Mouse (Mus musculus): ENCODE measurements around the gene Olfr462.
"Not testable (repeated sequence)": the region's sequence is repeated elsewhere in the genome, so short reads cannot be mapped to it uniquely, and the experiment has no call there.

The Olfr462 gene

DNA sequence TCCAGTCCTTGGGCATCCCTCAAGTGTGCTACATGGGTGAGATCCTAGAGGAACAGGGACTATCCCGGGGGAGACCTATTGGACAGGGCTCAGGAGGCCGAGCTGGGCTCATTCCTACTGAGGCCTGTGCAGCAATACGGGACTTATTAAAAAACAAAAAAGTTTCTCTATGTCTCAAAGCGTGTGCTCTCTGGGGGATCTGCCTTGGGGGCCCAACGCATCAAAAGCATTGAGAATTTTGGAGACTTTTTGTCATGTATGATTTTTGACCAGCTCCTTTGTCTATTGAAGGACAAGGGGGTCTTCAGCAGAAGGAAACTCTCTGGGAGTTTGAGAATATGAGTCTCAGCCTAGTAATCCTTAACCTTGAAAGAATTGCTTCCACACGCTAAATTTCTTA is at the start of gene Olfr462:
Gene Olfr462 (minus strand): TSS at position 101 of the 400 bp plus-strand sequence.
- ATAC-seq (ENCODE audit: insufficient number of reproducible peaks, low FRiP score, low TSS enrichment): no peak

DNA sequence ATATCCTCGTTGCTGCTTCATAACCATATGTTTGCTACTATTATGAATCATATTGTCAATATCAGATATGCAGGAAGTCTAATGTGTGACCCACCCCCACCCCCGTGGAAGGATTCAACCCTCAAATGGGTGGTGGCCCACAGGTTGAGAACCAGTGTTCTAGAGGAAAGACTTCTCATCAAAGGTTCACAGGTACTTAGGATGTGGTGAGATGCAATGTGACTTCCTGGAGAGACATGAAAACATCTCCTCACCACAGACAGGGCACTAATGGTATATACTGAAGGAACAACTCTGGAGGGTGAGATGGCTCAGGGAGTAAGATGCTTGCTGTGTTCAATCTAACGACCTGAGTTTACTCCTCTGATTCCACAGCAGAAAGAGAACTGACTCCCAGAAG is 43.4 kb upstream of the Olfr462 start:
- no peak for ATAC-seq (ENCODE audit: insufficient number of reproducible peaks, low FRiP score, low TSS enrichment)

DNA sequence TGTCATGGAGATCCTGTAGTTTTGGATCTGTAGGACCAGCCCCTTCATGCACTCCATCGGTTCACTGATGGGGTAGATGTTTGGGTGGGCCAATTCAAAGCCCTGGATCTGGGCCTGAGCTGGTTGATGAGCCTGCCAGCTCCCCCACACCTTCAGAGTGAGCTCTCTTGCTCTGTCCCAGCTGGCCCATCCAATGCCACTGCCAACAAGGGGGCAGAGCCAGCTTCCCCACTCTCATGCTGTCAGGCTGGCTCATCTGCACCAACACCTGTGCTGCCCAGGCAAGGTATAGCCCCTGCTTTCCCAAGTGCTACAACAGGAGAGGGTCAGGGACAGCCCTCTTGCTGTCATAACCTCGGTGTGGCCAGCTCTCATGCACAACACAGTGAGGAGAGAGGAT is 41.7 kb upstream of the Olfr462 start:
- no peak for ATAC-seq (ENCODE audit: insufficient number of reproducible peaks, low FRiP score, low TSS enrichment)

DNA sequence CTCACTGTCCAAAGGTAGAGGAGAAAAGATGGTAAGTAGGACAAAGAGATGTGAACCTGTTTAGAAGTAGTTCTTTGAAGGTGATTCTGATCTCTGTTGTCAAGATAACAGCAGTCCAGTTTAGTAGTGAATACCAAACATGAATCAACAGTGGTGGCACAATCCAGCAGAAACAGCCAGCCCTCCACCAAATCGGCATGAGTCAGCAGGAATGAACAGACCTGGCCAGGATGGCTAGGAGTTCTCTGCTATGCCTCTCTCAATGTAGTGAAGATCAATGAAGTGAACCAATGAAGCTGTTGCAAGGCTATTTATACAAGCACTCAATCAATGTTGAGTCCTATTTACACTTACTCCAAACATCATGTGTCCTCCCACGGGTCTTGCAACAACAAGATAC is 38.3 kb upstream of the Olfr462 start:
- no peak for ATAC-seq (ENCODE audit: insufficient number of reproducible peaks, low FRiP score, low TSS enrichment)

DNA sequence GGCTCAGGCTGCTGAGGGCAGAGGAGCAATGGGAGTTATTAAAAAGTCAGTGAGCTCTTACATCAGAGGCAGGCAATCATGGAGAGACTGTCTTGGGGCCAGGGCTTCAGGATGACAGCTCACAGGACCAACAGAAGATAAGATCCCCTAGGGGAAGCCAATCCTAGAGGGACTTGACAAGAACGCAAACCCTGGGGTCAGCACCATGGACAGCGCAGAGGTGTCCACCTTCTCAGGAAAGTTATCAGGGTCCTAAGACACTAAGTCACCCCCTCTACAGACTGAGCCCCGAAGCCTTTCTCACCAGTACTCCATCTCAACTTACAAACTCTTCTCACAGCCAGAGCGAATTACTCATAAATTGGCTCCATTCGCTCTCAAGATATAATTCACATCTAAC is 28.9 kb upstream of the Olfr462 start, which contains the start of gene Olfr464:
Gene Olfr464 (minus strand): TSS at position 2 of the 400 bp plus-strand sequence.
- no peak for ATAC-seq (ENCODE audit: insufficient number of reproducible peaks, low FRiP score, low TSS enrichment)

DNA sequence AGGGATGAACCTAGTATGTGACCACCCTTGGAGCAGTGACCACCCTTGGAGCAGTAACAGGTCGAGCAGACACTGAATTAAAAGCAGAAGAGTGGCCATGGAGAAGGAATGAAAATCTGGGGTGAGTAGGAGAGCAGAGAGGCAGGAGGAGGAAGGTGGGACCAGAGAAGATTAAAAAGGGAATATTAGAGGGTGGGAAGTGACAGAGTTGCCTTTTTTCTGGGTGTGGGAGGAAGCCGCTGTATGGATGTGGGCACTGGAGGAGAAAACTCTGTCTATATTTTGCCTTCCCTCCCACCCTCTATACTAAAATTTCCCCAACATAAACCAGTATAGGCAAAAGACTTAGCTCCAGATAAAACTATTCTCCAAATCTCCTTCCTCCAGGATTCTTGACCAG is 28.2 kb upstream of the Olfr462 start:
- ATAC-seq (ENCODE audit: insufficient number of reproducible peaks, low FRiP score, low TSS enrichment): no peak

DNA sequence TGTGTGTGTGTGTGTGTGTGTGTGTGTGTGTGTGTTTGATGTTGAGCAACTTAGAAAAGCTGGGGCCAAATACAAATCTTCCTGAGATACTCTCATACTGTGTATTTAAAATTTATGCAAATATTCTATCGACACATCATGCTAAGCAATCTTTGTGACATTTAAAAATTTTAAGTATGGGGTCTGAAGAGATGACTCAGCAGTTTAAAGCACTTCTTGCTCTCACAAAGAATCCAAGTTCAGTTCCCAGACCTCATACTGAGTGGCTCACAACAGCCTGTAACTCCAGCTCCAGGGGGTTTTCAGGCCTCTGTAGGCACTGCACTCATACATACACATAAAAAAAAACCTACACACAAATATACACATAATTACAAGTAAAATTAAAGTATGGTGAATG is 23.9 kb upstream of the Olfr462 start:
- ATAC-seq (ENCODE audit: insufficient number of reproducible peaks, low FRiP score, low TSS enrichment): no peak

DNA sequence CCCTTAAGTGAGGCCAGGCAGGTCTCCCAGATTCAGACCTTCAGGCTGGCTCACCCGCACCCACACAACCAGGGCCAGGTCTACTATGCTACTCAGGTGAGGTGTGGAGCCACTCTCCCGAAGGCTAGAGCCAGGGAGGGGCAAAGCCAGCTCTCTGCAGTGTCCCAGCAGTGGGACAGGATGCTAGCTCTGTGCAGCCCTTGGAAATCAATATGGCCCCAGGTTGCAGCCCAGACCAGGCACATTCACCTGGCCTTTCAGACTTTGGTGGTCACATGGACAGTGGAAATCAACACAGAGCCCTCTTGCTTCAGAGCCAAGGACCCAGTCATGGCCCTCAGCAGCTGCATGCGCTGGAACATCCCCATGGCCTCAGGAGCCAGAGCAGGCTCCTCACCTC is 12.3 kb upstream of the Olfr462 start:
- no peak for ATAC-seq (ENCODE audit: insufficient number of reproducible peaks, low FRiP score, low TSS enrichment)

DNA sequence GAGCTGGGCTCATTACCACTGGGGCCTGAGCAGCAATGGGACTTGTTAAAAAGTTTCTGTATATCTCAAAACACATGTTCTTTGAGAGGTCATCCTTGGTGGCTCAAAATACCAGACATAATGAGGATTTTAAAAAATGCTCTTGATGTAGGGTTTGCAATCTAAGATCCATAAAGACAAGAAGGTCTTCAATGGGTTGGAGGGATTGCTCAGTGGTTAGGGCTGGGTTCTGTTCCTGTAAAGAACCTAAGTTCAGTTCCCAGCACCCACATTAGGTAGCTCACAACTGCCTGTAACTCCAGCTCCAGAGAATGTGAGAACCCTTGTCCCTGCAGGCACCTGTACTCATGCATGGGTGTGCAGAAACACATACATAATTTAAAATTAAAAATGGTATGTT is 5.2 kb upstream of the Olfr462 start, which contains the start of gene Olfr463:
Gene Olfr463 (minus strand): TSS at position 101 of the 400 bp plus-strand sequence.
- no peak for ATAC-seq (ENCODE audit: insufficient number of reproducible peaks, low FRiP score, low TSS enrichment)

DNA sequence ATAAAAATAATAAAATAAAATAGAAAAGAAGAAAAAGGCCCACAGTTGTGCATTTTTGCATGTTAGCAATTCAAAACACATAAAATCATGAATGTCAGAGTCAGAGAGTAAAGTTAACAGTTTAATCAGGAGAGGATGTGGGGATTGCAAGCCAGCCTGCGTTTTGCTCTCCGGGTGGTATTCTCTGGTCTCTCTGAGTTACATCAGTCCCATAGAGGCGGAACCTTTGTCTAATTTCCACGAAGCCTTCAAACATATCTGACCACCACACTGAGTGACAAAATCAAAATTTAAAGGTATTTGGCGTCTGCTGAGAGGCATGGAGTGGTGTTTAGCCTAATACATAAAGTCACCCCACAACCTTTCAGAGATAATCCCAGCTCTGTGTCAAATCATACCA is 7.2 kb downstream of the Olfr462 start:
- no peak for ATAC-seq (ENCODE audit: insufficient number of reproducible peaks, low FRiP score, low TSS enrichment)

DNA sequence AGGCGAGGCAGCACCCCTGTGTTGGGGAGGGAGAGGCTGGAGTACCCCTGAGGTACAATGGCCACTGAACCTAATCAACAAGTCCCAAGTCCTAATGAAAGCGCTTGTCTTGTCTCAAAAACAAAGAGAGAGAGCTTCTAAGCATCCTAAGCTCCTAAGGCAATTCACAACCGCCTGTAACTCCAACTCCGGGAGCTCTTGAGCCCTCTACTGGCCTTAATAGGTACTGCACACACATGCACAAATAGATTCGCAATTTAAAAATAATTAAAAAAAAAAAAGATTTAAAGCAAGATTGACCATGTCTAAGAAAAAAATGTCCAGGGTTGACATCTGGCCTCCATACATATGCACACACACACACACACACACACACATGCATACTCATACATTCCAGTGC is 8.6 kb downstream of the Olfr462 start:
- no peak for ATAC-seq (ENCODE audit: insufficient number of reproducible peaks, low FRiP score, low TSS enrichment)

DNA sequence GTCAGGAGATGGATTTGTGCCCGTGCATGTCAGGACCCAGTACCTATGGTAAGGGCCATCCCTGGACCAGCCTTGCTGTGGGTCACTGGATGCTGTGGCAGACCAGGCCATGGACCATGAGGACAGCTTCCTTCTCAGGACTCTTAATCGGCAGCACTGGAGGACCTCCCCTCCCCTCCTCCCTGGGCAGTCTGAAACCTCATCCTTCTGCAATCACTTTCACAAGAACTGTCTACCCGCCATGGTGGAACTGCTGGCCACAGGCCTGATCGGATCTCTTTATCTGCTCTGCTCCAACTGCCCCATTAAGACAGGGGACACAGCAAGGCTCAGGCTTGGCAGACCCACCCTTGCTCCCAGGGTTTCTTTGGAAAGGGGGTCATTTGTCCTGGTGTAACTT is 10.4 kb downstream of the Olfr462 start:
- ATAC-seq (ENCODE audit: insufficient number of reproducible peaks, low FRiP score, low TSS enrichment): no peak

DNA sequence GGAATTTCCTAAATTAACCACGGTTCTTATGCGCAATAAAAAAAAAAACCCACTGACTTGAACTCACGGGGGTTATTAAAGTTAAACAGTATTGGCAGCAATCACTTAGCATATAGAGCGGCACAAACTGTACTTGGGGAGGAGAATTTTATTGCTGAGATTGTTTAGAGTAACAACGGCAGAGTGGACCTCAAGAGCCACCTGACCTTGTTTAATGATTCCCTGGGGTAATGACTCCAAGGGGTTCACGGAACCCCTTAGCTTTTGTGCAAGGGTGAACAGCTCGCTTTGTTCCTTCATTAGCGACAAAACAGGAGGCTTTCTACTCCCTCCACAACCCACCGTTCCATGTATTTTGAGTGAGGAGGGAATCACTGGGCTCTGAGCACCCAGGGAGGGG is 12.2 kb downstream of the Olfr462 start:
- no peak for ATAC-seq (ENCODE audit: insufficient number of reproducible peaks, low FRiP score, low TSS enrichment)

DNA sequence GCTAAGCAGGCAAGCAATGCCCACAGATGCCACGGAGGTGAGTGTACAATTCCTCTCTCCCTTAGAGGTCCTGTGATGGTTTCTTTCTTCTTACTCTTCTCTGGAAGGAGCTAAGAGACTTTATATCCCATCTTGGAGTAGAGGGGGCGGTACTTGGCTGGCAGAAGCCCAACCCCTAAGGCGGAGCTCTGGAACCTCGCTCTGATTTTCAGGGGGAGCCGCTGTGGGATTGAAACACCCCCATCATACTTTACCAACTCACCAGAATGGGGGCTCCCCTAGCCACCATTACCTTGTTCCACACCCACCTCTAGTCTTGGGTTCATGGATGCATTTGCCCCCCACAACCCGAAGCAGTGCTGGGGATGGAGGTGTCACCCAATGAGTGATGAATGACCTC is 16.6 kb downstream of the Olfr462 start, which contains the start of gene Epx:
Gene Epx (minus strand): TSS at position 101 of the 400 bp plus-strand sequence.
- ATAC-seq (ENCODE audit: insufficient number of reproducible peaks, low FRiP score, low TSS enrichment): no peak

DNA sequence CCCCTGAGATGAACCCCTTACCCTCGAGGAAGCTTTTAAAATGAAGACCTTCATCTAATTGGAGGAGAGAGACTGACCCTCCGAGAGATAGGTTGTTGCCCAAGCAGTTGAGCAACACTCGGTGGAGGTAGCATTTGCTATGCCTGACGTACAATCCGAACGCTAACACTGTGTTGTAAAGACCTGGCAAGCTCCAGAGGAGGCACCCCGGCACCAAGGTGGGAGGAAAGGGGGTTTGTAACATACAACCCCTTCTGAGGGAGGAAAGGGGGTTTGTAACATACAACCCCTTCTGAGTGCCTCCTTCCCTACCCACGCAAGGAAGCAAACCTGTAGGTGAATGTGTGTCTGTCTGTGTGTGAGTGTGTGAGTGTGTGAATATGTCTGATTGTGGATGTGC is 20.3 kb downstream of the Olfr462 start:
- ATAC-seq (ENCODE audit: insufficient number of reproducible peaks, low FRiP score, low TSS enrichment): no peak

DNA sequence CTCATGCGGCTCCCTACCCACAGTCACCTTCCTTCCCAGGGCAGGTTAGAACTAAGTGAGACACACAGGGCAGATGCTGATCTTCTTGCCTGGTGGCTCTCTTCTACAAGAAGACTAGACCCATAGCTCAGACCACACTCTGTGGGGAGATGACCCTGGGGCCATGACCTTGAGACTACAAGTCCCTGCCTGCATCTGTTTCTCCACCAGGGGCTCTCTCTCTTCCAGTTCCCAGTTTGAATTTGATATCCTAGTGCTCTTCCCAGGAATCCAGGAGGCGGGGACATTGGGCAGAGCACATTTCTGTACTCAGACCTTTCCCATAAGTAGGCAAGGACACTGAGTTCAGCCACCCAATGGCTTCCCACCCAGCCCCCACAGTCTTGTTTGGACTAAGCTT is 22.0 kb downstream of the Olfr462 start:
- ATAC-seq (ENCODE audit: insufficient number of reproducible peaks, low FRiP score, low TSS enrichment): no peak

DNA sequence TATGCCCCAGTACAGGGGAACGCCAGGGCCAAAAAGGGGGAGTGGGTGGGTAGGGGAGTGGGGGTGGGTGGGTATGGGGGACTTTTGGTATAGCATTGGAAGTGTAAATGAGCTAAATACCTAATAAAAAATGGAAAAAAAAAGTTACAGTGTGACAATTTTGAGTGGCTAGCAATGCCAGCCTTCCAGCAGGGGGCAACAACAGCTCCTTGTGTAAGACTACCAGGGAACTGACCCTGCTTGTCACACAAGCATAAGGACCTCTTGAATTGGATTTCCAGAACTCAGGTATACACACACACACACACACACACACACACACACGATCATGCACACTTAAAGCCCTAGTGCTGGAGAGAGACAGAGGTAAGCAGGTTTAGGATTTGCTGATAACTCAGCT is 25.2 kb downstream of the Olfr462 start:
- ATAC-seq (ENCODE audit: insufficient number of reproducible peaks, low FRiP score, low TSS enrichment): not testable (repeated sequence)

DNA sequence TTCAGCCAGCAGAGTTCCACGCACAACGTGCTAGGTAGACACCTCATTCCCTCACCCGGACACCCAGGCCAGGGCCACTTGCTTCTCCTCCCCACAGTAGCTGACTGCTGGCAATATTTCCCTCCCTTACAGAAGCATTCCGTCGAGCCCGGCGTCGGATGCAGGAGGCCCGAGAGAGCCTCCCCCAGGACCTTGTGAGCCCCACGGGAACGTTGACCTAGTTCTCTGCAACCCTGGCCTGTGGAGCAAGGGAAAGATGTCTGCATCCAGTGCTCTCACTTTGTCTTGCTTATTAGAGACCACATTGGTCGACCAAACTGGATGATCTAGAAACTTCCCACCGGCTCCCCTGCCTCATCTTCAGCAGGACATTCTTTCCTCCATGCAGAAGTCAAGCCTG is 29.3 kb downstream of the Olfr462 start:
- no peak for ATAC-seq (ENCODE audit: insufficient number of reproducible peaks, low FRiP score, low TSS enrichment)

DNA sequence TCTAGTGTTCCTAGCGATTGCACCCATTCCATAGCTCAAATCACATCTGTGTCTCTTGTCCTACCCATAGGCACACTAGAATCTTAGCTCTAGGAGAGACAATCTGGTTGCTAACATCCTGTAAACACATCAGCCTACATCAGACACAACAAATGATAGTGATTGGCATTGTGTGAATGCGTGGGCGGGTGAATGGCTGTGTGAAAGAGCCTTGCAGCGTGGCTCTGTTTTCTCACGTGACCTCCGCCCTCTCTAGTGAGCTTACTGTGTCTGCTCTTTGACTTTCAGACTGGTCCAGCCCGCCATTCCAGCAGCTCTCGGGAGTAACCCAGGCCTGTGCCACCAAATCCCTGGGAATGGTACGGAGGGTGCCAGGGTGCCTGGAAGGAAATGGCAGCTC is 31.6 kb downstream of the Olfr462 start:
- no peak for ATAC-seq (ENCODE audit: insufficient number of reproducible peaks, low FRiP score, low TSS enrichment)

DNA sequence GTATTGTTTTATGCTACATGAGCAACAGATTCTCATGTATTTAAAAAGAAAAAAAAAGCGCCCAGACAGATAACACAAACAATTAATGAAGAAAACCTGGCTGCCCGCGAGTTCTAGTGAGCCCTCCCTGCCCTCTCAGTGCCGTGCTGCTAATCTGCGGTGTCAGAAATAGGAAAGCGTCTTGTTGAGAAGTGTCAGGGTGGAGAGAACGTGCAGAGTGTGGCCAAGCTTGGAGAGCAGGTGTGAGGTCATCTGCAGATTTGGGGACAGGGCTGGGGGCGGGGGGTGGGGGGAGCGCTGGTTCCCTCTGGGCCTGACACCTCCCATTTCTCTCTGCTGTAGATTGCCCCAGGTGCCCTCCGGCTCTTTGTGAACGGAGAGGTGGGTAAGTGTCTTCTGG is 32.8 kb downstream of the Olfr462 start:
- ATAC-seq (ENCODE audit: insufficient number of reproducible peaks, low FRiP score, low TSS enrichment): no peak

DNA sequence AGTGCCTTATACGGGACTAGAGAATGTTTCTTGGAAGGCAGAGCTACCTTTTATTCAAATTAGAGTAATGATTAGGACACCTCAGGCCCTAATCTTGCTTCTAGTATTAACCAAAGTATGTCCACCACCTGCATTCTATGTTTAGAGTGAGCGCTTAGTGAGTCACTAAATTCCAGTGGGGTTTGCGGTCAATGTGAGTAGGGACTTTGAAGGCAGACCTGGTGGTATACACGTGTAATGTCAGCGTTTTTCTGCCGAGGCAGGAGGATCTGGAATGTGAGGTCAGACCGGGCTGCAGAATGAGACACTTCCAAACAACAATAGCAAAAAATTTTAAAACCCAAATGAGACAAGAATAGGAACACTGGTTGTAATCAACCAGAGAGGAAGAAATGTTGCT is 37.5 kb downstream of the Olfr462 start:
- no peak for ATAC-seq (ENCODE audit: insufficient number of reproducible peaks, low FRiP score, low TSS enrichment)

DNA sequence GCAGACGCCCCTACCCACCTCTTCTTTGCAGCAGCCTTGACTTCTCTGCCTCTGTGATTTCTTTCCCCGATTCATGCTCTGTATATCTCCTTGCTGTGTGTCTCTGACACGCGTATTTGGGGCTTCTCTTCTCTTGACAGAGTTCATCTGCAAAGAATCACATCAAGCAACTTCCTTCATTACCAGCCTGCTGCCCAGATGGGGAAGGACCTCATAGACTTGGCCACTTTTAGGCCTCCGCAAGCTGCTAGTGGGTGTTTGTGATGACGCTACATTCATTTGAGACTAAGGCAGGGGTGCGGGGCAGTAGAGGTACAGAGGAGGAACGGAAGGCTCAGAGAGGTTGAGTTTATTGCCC is 38.5 kb downstream of the Olfr462 start:
- ATAC-seq (ENCODE audit: insufficient number of reproducible peaks, low FRiP score, low TSS enrichment): no peak
